ENCODE assay signal across 9 mouse cellular contexts in genomic region chr19:56908472-56909270, GRCm38 (mm10). TPM values are rescaled to one million over a fixed set of nuclear protein-coding genes. Genes with fewer than 3 reads are reported as not detected.
A peak's percentile ranks its signal among the peaks of the same experiment; 100 is the strongest.
DNase-seq lines count a peak whose midpoint lies in the region; ATAC-seq lines count a peak whose summit lies in the region.
"Had no signal": no experiment of that assay in that cellular context is flagged by ENCODE, and none has a peak within 500 bp of the region (broad histone marks: within the 10 kb centered on the region; RNA-seq: fewer than 3 reads in every experiment).

No protein-coding gene starts in this region.

- peak; percentile 50 to 52 for DNase-seq in left cerebral cortex, adult 18-20 months (ENCODE audit: low spot score in 2 of 2)
- no peak for DNase-seq in left cerebral cortex, adult 11 months (ENCODE audit: low spot score)
- DNase-seq in adrenal gland, postnatal 36 days, result peak; percentile 20 to 51
- DNase-seq in forelimb bud, embryonic 11.5 days (ENCODE audit: low read depth, low spot score), result peak; percentile 73
- peak; percentile 76 to 84 for DNase-seq in kidney, postnatal 4 days
- no peak for DNase-seq in urinary bladder, postnatal 4 days (ENCODE audit: low spot score in 2 of 2)

- H3K9ac ChIP-seq in stomach, embryonic 15.5 days, result no peak overlapping the region

- peak; percentile 70 for ATAC-seq in megakaryocyte-erythroid progenitor cell, adult 5-6 weeks (replicated peaks; ENCODE audit: low FRiP score, low TSS enrichment, poor library complexity, severe bottlenecking)
- ATAC-seq in stomach, embryonic 15.5 days (ENCODE audit: insufficient read depth, low FRiP score, low read depth), result 0 out of 2 replicates have a peak, but pooled peaks have one; percentile 28

- 0 out of 2 replicates have a peak, but pooled peaks cover 5% of the 10 kb centered on the region for H3K36me3 ChIP-seq in stomach, embryonic 15.5 days

- WGBS in stomach, embryonic 15.5 days, result 73% methylated on average over 17 of the region's 17 CpGs

- no peaks in the 10 kb centered on the region for H3K27me3 ChIP-seq in stomach, embryonic 15.5 days (replicated peaks)

- no peak overlapping the region for H3K27ac ChIP-seq in stomach, embryonic 15.5 days

- H3K4me2 ChIP-seq in stomach, embryonic 15.5 days, result no peak overlapping the region

- H3K4me3 ChIP-seq in stomach, embryonic 15.5 days (replicated peaks), result no peak overlapping the region
- H3K4me3 ChIP-seq: megakaryocyte, embryonic 14.5 days had no signal

- H3K4me1 ChIP-seq in stomach, embryonic 15.5 days, result no peaks in the 10 kb centered on the region; the same call in 1 of the 2 replicates

- H3K9me3 ChIP-seq in stomach, embryonic 15.5 days, result no peaks in the 10 kb centered on the region
- H3K9me3 ChIP-seq: megakaryocyte, embryonic 14.5 days had no signal

RNA-seq across cellular contexts. Expression of gene Vwa2, which starts 34.6 kb away (rescaled TPM):
- not detected for total RNA-seq in left cerebral cortex, adult 18-20 months (2021)
- not detected for total RNA-seq in adrenal gland, postnatal 36 days (2021)
- total RNA-seq in megakaryocyte-erythroid progenitor cell, adult 5-6 weeks (2014; fragmentation: Nextera tagmentation), result not detected in 2 replicates
- total RNA-seq in megakaryocyte-erythroid progenitor cell, adult 5-6 weeks (2017), result not detected in 2 replicates
- 2.4 and 2.6 TPM in 2 replicates for polyA plus RNA-seq in stomach, embryonic 15.5 days (2015; fragmentation: Nextera tagmentation; extraction: Ambion mirVana)

Comparison
In these comparisons a context has a peak if more than half of its experiments do, and no peak if none do; other contexts are left out.
1. DNase-seq: peak in left cerebral cortex, adult 18-20 months (2 of 2), adrenal gland, postnatal 36 days (2 of 2), forelimb bud, embryonic 11.5 days (single experiment) and kidney, postnatal 4 days (2 of 2); none in left cerebral cortex, adult 11 months (single experiment) and urinary bladder, postnatal 4 days (0 of 2).